Mouse (Mus musculus) ES-E14 (cell line): Measurements from ENCODE around the gene Nppb. TPM values are rescaled to one million over a fixed set of nuclear protein-coding genes. Genes with fewer than 3 reads are reported as not detected.

Experiments used
- DNase-seq: peaks from one replicate; pipeline ENCODE4 v3.0.0-alpha.2; 2013; ENCODE audit warnings: low read depth, low spot score
- H3K27ac ChIP-seq: 2 replicates; pipeline ENCODE4 v1.5.1; 2012; ENCODE audit warnings: low read depth, mild to moderate bottlenecking, low read length, moderate library complexity, mixed read lengths; ENCODE audit not compliant: poor library complexity, insufficient read depth, severe bottlenecking
- H3K36me3 ChIP-seq: 2 replicates; pipeline ENCODE4 v1.6.1; 2012; ENCODE audit warnings: mild to moderate bottlenecking, low read length, moderate library complexity, mixed read lengths; ENCODE audit not compliant: control insufficient read depth, poor library complexity, insufficient read depth, severe bottlenecking
- H3K4me1 ChIP-seq, 2 experiments: fragments of 150-350 bp in 1 of 2; sonication (generic) in 1 of 2; 2 replicates each; pipeline ENCODE4 v1.6.1; 2012; ENCODE audit warnings: low read length in 2 of 2, mild to moderate bottlenecking in 1 of 2, mixed read lengths in 1 of 2; ENCODE audit not compliant: control insufficient read depth in 2 of 2, insufficient read depth in 2 of 2, poor library complexity in 1 of 2
- H3K4me3 ChIP-seq, 2 experiments: fragments of 150-350 bp in 1 of 2; sonication (generic) in 1 of 2; 2 replicates each; pipeline ENCODE4 v1.5.1; 2012; ENCODE audit warnings: low read length in 2 of 2, low read depth in 1 of 2, mild to moderate bottlenecking in 1 of 2, mixed read lengths in 1 of 2; ENCODE audit not compliant: insufficient read depth in 1 of 2, poor library complexity in 1 of 2, severe bottlenecking in 1 of 2
- H3K9ac ChIP-seq: 2 replicates; pipeline ENCODE4 v1.6.1; 2012; ENCODE audit warnings: low read depth, mild to moderate bottlenecking, low read length, mixed read lengths; ENCODE audit not compliant: poor library complexity, insufficient read depth, severe bottlenecking
- H3K9me3 ChIP-seq: fragments of 150-350 bp; sonication (generic); 2 replicates; pipeline ENCODE4 v1.6.1; 2012; ENCODE audit warnings: low read depth, mild to moderate bottlenecking, low read length; ENCODE audit not compliant: control insufficient read depth, insufficient read depth
- CHD2 ChIP-seq: IDR thresholded peaks from 2 replicates; pipeline ENCODE4 v1.6.1; 2014; ENCODE audit warnings: mild to moderate bottlenecking, low read depth, low read length, inconsistent platforms
- HCFC1 ChIP-seq: IDR thresholded peaks from 2 replicates; pipeline ENCODE4 v1.6.1; 2012; ENCODE audit warnings: low read length, inconsistent platforms, borderline replicate concordance; ENCODE audit not compliant: insufficient read depth
- MAFK ChIP-seq: IDR thresholded peaks from 2 replicates; pipeline ENCODE4 v1.6.1; 2014; ENCODE audit warnings: mild to moderate bottlenecking, low read depth, low read length, inconsistent platforms; ENCODE audit not compliant: insufficient read depth
- ZC3H11A ChIP-seq: IDR thresholded peaks from 2 replicates; pipeline ENCODE4 v1.6.1; 2012; ENCODE audit warnings: low read depth, mild to moderate bottlenecking, inconsistent platforms, low read length, borderline replicate concordance
- ZNF384 ChIP-seq: IDR thresholded peaks from 2 replicates; pipeline ENCODE4 v1.6.1; 2012; ENCODE audit warnings: low read depth, low read length, inconsistent platforms
- in situ Hi-C, 2 experiments: fragments of 600-800 bp; cut with MboI; formaldehyde crosslinking; loops; one replicate each; pipeline ENCODE4 v1.15.1; 2025; ENCODE audit warnings: low sequenced_read_pairs in 2 of 2, inconsistent platforms in 1 of 2; ENCODE audit not compliant: unreplicated experiment in 2 of 2
- total RNA-seq: library from RNA; depleted of rRNA; stranded (reverse); fragments of 300-350 nt; gene quantifications from 2 replicates; pipeline ENCODE4 v1.2.3, GENCODE M21; 2012

The Nppb gene
- total RNA-seq, 1 experiment = 3.8 TPM

- in situ Hi-C loops = no loop called here
- no peaks in the 10 kb centered on the region for H3K9me3 ChIP-seq
- no peak overlapping the region for H3K4me3 ChIP-seq
- peaks cover 84% of the 10 kb centered on the region for H3K36me3 ChIP-seq
- no peak overlapping the region for H3K27ac ChIP-seq
- DNase-seq = no peak
- TF ChIP-seq HCFC1 (no peak), CHD2 (no peak), MAFK (no peak), ZC3H11A (no peak), ZNF384 (no peak)
- H3K4me1 ChIP-seq = no peaks in the 10 kb centered on the region
- H3K9ac ChIP-seq = no peak overlapping the region
These were observed 24.1 kb downstream of the Nppb start for GRCm38 (mm10) chr4:148009641-148010040.

GRCm38 (mm10) chr4:148011332-148011731, 25.7 kb downstream of the Nppb start:
- in situ Hi-C loops = no loop called here
- H3K36me3 ChIP-seq = peaks cover 86% of the 10 kb centered on the region
- TF ChIP-seq MAFK (no peak), ZC3H11A (no peak), HCFC1 (no peak), CHD2 (no peak), ZNF384 (no peak)

GRCm38 (mm10) chr4:148012216-148012615, 26.6 kb downstream of the Nppb start:
- no peaks in the 10 kb centered on the region for H3K9me3 ChIP-seq
- H3K27ac ChIP-seq = no peak overlapping the region
- no peak overlapping the region for H3K9ac ChIP-seq
- no peak for TF ChIP-seq ZNF384
- TF ChIP-seq CHD2 = no peak
- TF ChIP-seq HCFC1 = no peak
- TF ChIP-seq MAFK = no peak
- TF ChIP-seq ZC3H11A = no peak
- in situ Hi-C loops = no loop called here
- H3K4me1 ChIP-seq = no peaks in the 10 kb centered on the region
- H3K4me3 ChIP-seq = no peak overlapping the region
- DNase-seq = no peak
- H3K36me3 ChIP-seq = peaks cover 86% of the 10 kb centered on the region

More at GRCm38 (mm10) chr4:148011332-148011731, 25.7 kb downstream of the Nppb start:
- H3K27ac ChIP-seq = no peak overlapping the region
- no peaks in the 10 kb centered on the region for H3K4me1 ChIP-seq
- H3K9me3 ChIP-seq = no peaks in the 10 kb centered on the region
- H3K9ac ChIP-seq = no peak overlapping the region
- no peak overlapping the region for H3K4me3 ChIP-seq
- no peak for DNase-seq

- peak; percentile 45 for DNase-seq
These were observed 29.8 kb downstream of the Nppb start for GRCm38 (mm10) chr4:148015418-148015817.

GRCm38 (mm10) chr4:148016981-148017380, 31.4 kb downstream of the Nppb start:
- H3K4me3 ChIP-seq = no peak overlapping the region
- no peak overlapping the region for H3K27ac ChIP-seq
- no peak overlapping the region for H3K9ac ChIP-seq
- peaks cover 81% of the 10 kb centered on the region for H3K36me3 ChIP-seq
- in situ Hi-C loops = no loop called here
- H3K9me3 ChIP-seq = no peaks in the 10 kb centered on the region
- no peak for TF ChIP-seq ZNF384
- TF ChIP-seq MAFK = no peak
- no peak for TF ChIP-seq CHD2
- TF ChIP-seq HCFC1 = no peak
- no peak for TF ChIP-seq ZC3H11A
- H3K4me1 ChIP-seq = no peaks in the 10 kb centered on the region
- DNase-seq = no peak

More at GRCm38 (mm10) chr4:148015418-148015817, 29.8 kb downstream of the Nppb start:
- Histone ChIP-seq H3K9ac (no peak overlapping the region), H3K36me3 (peaks cover 87% of the 10 kb centered on the region), H3K4me1 (no peaks in the 10 kb centered on the region), H3K4me3 (no peak overlapping the region), H3K27ac (no peak overlapping the region), H3K9me3 (no peaks in the 10 kb centered on the region)
- in situ Hi-C loops = no loop called here
- TF ChIP-seq CHD2 (no peak), HCFC1 (no peak), MAFK (no peak), ZNF384 (no peak), ZC3H11A (no peak)
